In the genomic region with DNA sequence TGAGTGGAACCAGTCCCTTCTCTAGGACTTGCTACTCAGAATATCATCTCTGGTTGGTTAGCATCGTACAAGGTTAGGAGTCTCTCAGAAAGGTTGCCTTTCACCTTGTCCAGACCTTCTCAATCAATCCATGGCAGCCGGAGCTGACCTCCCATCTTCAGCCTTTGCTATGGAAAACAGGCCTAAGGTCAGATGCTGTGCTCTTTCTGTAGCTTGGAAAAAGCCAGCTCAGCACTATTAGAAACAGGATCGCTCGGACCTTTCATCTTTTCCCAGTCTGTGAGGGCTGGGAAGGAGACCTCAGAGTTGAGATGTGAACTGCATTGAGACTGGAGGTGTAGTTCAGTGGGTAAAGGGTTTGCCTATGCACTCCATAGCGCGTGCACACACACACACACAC, we compare ENCODE assay signal across 37 mouse cellular contexts. TPM values are rescaled to one million over a fixed set of nuclear protein-coding genes. Genes with fewer than 3 reads are reported as not detected.
"Had no signal": no experiment of that assay in that cellular context is flagged by ENCODE, and none has a peak within 500 bp of the region (broad histone marks: within the 10 kb centered on the region; RNA-seq: fewer than 3 reads in every experiment).

No protein-coding gene starts in this region.

- H3K4me3 ChIP-seq: embryonic facial prominence, embryonic 10.5 days; embryonic facial prominence, embryonic 12.5 days; embryonic facial prominence, embryonic 13.5 days; embryonic facial prominence, embryonic 15.5 days; erythroblast, embryonic 14.5 days; forebrain, embryonic 10.5 days; forebrain, embryonic 12.5 days; forebrain, embryonic 13.5 days; forebrain, embryonic 15.5 days; gastrocnemius, adult 2 months; heart, adult 2 months had no signal

- H3K9me3 ChIP-seq: embryonic facial prominence, embryonic 10.5 days; embryonic facial prominence, embryonic 12.5 days; embryonic facial prominence, embryonic 13.5 days; embryonic facial prominence, embryonic 15.5 days; forebrain, embryonic 10.5 days; forebrain, embryonic 12.5 days; forebrain, embryonic 13.5 days; forebrain, embryonic 15.5 days had no signal

- DNase-seq: cerebellum, adult 8-10 months; cerebellum, adult 9-10 months; cerebellum, adult 9-11 months; cerebellum, postnatal 10 days; cerebellum, postnatal 14 days; cerebellum, postnatal 25 days; cerebellum, postnatal 36 days; embryo, embryonic 11 days; forebrain, postnatal 0 days; gastrocnemius, adult 2 months; gastrocnemius, postnatal 10 days; gastrocnemius, postnatal 14 days; gastrocnemius, postnatal 25 days; heart, adult 11 months; heart, adult 18-20 months; heart, adult 2 months had no signal

- H3K27ac ChIP-seq: embryonic facial prominence, embryonic 10.5 days; embryonic facial prominence, embryonic 12.5 days; embryonic facial prominence, embryonic 13.5 days; embryonic facial prominence, embryonic 15.5 days; forebrain, embryonic 10.5 days; forebrain, embryonic 12.5 days; forebrain, embryonic 13.5 days; forebrain, embryonic 15.5 days; gastrocnemius, adult 2 months; heart, adult 2 months had no signal

- H3K4me1 ChIP-seq: embryonic facial prominence, embryonic 12.5 days; embryonic facial prominence, embryonic 15.5 days; forebrain, embryonic 10.5 days; forebrain, embryonic 12.5 days; forebrain, embryonic 13.5 days; forebrain, embryonic 15.5 days had no signal

- ATAC-seq: forebrain, embryonic 13.5 days; forebrain, embryonic 14.5 days; forebrain, embryonic 15.5 days; forebrain, embryonic 16.5 days; forebrain, postnatal 0 days had no signal

- H3K4me2 ChIP-seq: embryonic facial prominence, embryonic 12.5 days; embryonic facial prominence, embryonic 13.5 days; embryonic facial prominence, embryonic 15.5 days; forebrain, embryonic 12.5 days; forebrain, embryonic 13.5 days; forebrain, embryonic 15.5 days had no signal

- H3K27me3 ChIP-seq: embryonic facial prominence, embryonic 12.5 days; embryonic facial prominence, embryonic 13.5 days; embryonic facial prominence, embryonic 15.5 days; forebrain, embryonic 12.5 days; forebrain, embryonic 13.5 days; forebrain, embryonic 15.5 days had no signal

- H3K36me3 ChIP-seq: embryonic facial prominence, embryonic 10.5 days; embryonic facial prominence, embryonic 12.5 days; embryonic facial prominence, embryonic 13.5 days; embryonic facial prominence, embryonic 15.5 days; forebrain, embryonic 10.5 days; forebrain, embryonic 12.5 days; forebrain, embryonic 15.5 days had no signal

- H3K9ac ChIP-seq: embryonic facial prominence, embryonic 12.5 days; embryonic facial prominence, embryonic 13.5 days; embryonic facial prominence, embryonic 15.5 days; forebrain, embryonic 12.5 days; forebrain, embryonic 13.5 days; forebrain, embryonic 15.5 days; forebrain, postnatal 0 days had no signal

RNA-seq across cellular contexts. Expression of a gene that starts 10.6 kb away (rescaled TPM):
- total RNA-seq: common myeloid progenitor, adult 5-6 weeks; gastrocnemius, adult 18-20 months; gastrocnemius, adult 2 months; gastrocnemius, adult 8-10 months; gastrocnemius, postnatal 10 days; gastrocnemius, postnatal 14 days; gastrocnemius, postnatal 25 days; gastrocnemius, postnatal 36 days; gastrocnemius, postnatal 4 days; granulocyte monocyte progenitor cell, adult 5-6 weeks; heart, adult 2 months; heart, adult 8-10 months had no signal
- polyA plus RNA-seq: embryonic facial prominence, embryonic 10.5 days; embryonic facial prominence, embryonic 11.5 days; embryonic facial prominence, embryonic 12.5 days; embryonic facial prominence, embryonic 13.5 days; erythroblast, embryonic 14.5 days; forebrain, embryonic 10.5 days; forebrain, embryonic 11.5 days; forebrain, embryonic 12.5 days; forebrain, embryonic 13.5 days; forebrain, embryonic 14.5 days; forebrain, embryonic 15.5 days; forebrain, embryonic 16.5 days; frontal cortex, adult 2 months had no signal

RNA-seq across cellular contexts. Expression of a gene that starts 52.9 kb away (rescaled TPM):
- polyA plus RNA-seq: erythroblast, embryonic 14.5 days had no signal
